In genomic region chr6:144361267-144362038, GRCm38 (mm10) we compare ENCODE assay signal across 10 mouse cellular contexts.
DNase-seq lines count a peak whose midpoint lies in the region; ATAC-seq and TF ChIP-seq lines count a peak whose summit lies in the region.
"Had no signal": no experiment of that assay in that cellular context is flagged by ENCODE, and none has a peak within 500 bp of the region (broad histone marks: within the 10 kb centered on the region; RNA-seq: fewer than 3 reads in every experiment).

No protein-coding gene starts in this region.

- H3K9ac ChIP-seq in forebrain, embryonic 11.5 days (ENCODE audit: low read length) = no peak overlapping the region
- no peak overlapping the region for H3K9ac ChIP-seq in forebrain, embryonic 16.5 days (replicated peaks; ENCODE audit: low read depth, low read length)
- no peak overlapping the region for H3K9ac ChIP-seq in kidney, embryonic 16.5 days (replicated peaks; ENCODE audit: low read length)
- H3K9ac ChIP-seq in liver, embryonic 12.5 days = no peak overlapping the region
- H3K9ac ChIP-seq: liver, embryonic 15.5 days had no signal

- 0 out of 2 replicates have a peak overlapping the region, but pooled peaks have one; percentile 18 for H3K4me2 ChIP-seq in forebrain, embryonic 11.5 days (ENCODE audit: low read depth, low read length, severe bottlenecking)
- no peak overlapping the region for H3K4me2 ChIP-seq in forebrain, embryonic 16.5 days (ENCODE audit: low read length)
- H3K4me2 ChIP-seq in kidney, embryonic 16.5 days (replicated peaks; ENCODE audit: low read depth, low read length) = no peak overlapping the region
- H3K4me2 ChIP-seq in liver, embryonic 12.5 days = no peak overlapping the region
- H3K4me2 ChIP-seq: liver, embryonic 15.5 days had no signal

- peak; percentile 65 for DNase-seq in forebrain, embryonic 11.5 days (ENCODE audit: low spot score)
- DNase-seq in kidney, postnatal 36 days = no peak
- peak; percentile 72 for DNase-seq in brain, embryonic 14.5 days (ENCODE audit: low read depth)
- DNase-seq in layer of hippocampus, postnatal 10 days (ENCODE audit: low spot score in 2 of 2) = no peak
- DNase-seq in ovary, postnatal 36 days (ENCODE audit: low spot score) = no peak

- no peak for TF ChIP-seq POLR2A in brain, embryonic 14.5 days (IDR thresholded peaks at IDR 0.05; ENCODE audit: borderline replicate concordance, extremely low read depth, insufficient read depth, insufficient read length, poor library complexity, severe bottlenecking)

- H3K4me1 ChIP-seq in forebrain, embryonic 11.5 days (replicated peaks; ENCODE audit: control insufficient read depth, insufficient read depth, low read length) = peaks cover 9% of the 10 kb centered on the region; the same call in 1 of the 2 replicates
- peaks cover 11% of the 10 kb centered on the region for H3K4me1 ChIP-seq in forebrain, embryonic 16.5 days (replicated peaks; ENCODE audit: control insufficient read depth, insufficient read depth, low read length)
- peaks cover 12% of the 10 kb centered on the region; the same call in 1 of the 2 replicates for H3K4me1 ChIP-seq in kidney, embryonic 16.5 days (ENCODE audit: insufficient read depth, low read length)
- H3K4me1 ChIP-seq in liver, embryonic 12.5 days = no peaks in the 10 kb centered on the region
- H3K4me1 ChIP-seq: liver, embryonic 15.5 days had no signal

- no peaks in the 10 kb centered on the region for H3K36me3 ChIP-seq in forebrain, embryonic 11.5 days (ENCODE audit: control insufficient read depth, insufficient read depth, low read length)
- H3K36me3 ChIP-seq in forebrain, embryonic 16.5 days (ENCODE audit: control insufficient read depth, insufficient read depth) = no peaks in the 10 kb centered on the region
- H3K36me3 ChIP-seq in kidney, embryonic 16.5 days (ENCODE audit: insufficient read depth, low read length) = no peaks in the 10 kb centered on the region
- no peaks in the 10 kb centered on the region for H3K36me3 ChIP-seq in liver, embryonic 12.5 days
- H3K36me3 ChIP-seq: liver, embryonic 15.5 days had no signal

- H3K27ac ChIP-seq in forebrain, embryonic 11.5 days (ENCODE audit: low read depth, low read length) = peak overlapping the region; percentile 42; the same call in 1 of the 2 replicates
- H3K27ac ChIP-seq in forebrain, embryonic 16.5 days (ENCODE audit: low read length) = no peak overlapping the region
- H3K27ac ChIP-seq in kidney, embryonic 16.5 days (ENCODE audit: low read length) = no peak overlapping the region
- H3K27ac ChIP-seq in liver, embryonic 12.5 days = 0 out of 2 replicates have a peak overlapping the region, but pooled peaks have one; percentile 51
- H3K27ac ChIP-seq: liver, embryonic 15.5 days had no signal

- 3% methylated on average over 5 of the region's 5 CpGs for WGBS in forebrain, embryonic 11.5 days
- 3% methylated on average over 5 of the region's 5 CpGs for WGBS in forebrain, embryonic 16.5 days
- 16% methylated on average over 5 of the region's 5 CpGs for WGBS in kidney, embryonic 16.5 days
- 22% methylated on average over 5 of the region's 5 CpGs for WGBS in liver, embryonic 12.5 days (ENCODE audit: insufficient replicate concordance)

- ATAC-seq in forebrain, embryonic 11.5 days (replicated peaks; ENCODE audit: low FRiP score) = peak; percentile 83
- no peak for ATAC-seq in forebrain, embryonic 16.5 days
- ATAC-seq in kidney, embryonic 16.5 days (ENCODE audit: low FRiP score, low TSS enrichment) = peak; percentile 67; the same call in 1 of the 2 replicates
- peak; percentile 47; the same call in 1 of the 2 replicates for ATAC-seq in liver, embryonic 12.5 days
- ATAC-seq: hindbrain, embryonic 16.5 days had no signal

- TF ChIP-seq CTCF in brain, embryonic 14.5 days (IDR thresholded peaks at IDR 0.05; ENCODE audit: borderline replicate concordance, extremely low read depth, insufficient read depth, insufficient read length) = no peak

- no peaks in the 10 kb centered on the region for H3K27me3 ChIP-seq in forebrain, embryonic 11.5 days (ENCODE audit: control insufficient read depth, insufficient read depth, low read length)
- H3K27me3 ChIP-seq in forebrain, embryonic 16.5 days (replicated peaks; ENCODE audit: control insufficient read depth, insufficient read depth, low read length) = no peaks in the 10 kb centered on the region
- no peaks in the 10 kb centered on the region for H3K27me3 ChIP-seq in kidney, embryonic 16.5 days (ENCODE audit: insufficient read depth, low read length)
- no peaks in the 10 kb centered on the region for H3K27me3 ChIP-seq in liver, embryonic 12.5 days (replicated peaks)
- H3K27me3 ChIP-seq: liver, embryonic 15.5 days had no signal

- H3K4me3 ChIP-seq in forebrain, embryonic 11.5 days (ENCODE audit: low read depth, low read length) = no peak overlapping the region
- H3K4me3 ChIP-seq in forebrain, embryonic 16.5 days (replicated peaks; ENCODE audit: low read length) = no peak overlapping the region
- no peak overlapping the region for H3K4me3 ChIP-seq in kidney, embryonic 16.5 days (ENCODE audit: low read length)
- no peak overlapping the region for H3K4me3 ChIP-seq in liver, embryonic 12.5 days
- H3K4me3 ChIP-seq: liver, embryonic 15.5 days had no signal

- no peaks in the 10 kb centered on the region for H3K9me3 ChIP-seq in forebrain, embryonic 11.5 days (ENCODE audit: control insufficient read depth, low read length)
- H3K9me3 ChIP-seq in forebrain, embryonic 16.5 days (ENCODE audit: control insufficient read depth, low read length) = no peaks in the 10 kb centered on the region
- H3K9me3 ChIP-seq in kidney, embryonic 16.5 days (ENCODE audit: low read length) = no peaks in the 10 kb centered on the region
- no peaks in the 10 kb centered on the region; the same call in 1 of the 2 replicates for H3K9me3 ChIP-seq in liver, embryonic 12.5 days (replicated peaks)
- H3K9me3 ChIP-seq: liver, embryonic 15.5 days had no signal

Comparison
In these comparisons a context has a peak if more than half of its experiments do, and no peak if none do; other contexts are left out.
1. H3K27ac ChIP-seq: peak in forebrain, embryonic 11.5 days (single experiment) and liver, embryonic 12.5 days (single experiment); none in forebrain, embryonic 16.5 days (single experiment) and kidney, embryonic 16.5 days (single experiment).
2. DNase-seq: peak in forebrain, embryonic 11.5 days (single experiment) and brain, embryonic 14.5 days (single experiment); none in kidney, postnatal 36 days (0 of 2), layer of hippocampus, postnatal 10 days (0 of 2) and ovary, postnatal 36 days (single experiment).